Mouse (Mus musculus): ENCODE results near the gene Slc43a1. TPM values are rescaled to one million over a fixed set of nuclear protein-coding genes. Genes with fewer than 3 reads are reported as not detected.
"Not testable (repeated sequence)": the region's sequence is repeated elsewhere in the genome, so short reads cannot be mapped to it uniquely, and the experiment has no call there.

Slc43a1 gene
- polyA plus RNA-seq, 1 experiment from 2014 or later: 14.3 TPM

DNA sequence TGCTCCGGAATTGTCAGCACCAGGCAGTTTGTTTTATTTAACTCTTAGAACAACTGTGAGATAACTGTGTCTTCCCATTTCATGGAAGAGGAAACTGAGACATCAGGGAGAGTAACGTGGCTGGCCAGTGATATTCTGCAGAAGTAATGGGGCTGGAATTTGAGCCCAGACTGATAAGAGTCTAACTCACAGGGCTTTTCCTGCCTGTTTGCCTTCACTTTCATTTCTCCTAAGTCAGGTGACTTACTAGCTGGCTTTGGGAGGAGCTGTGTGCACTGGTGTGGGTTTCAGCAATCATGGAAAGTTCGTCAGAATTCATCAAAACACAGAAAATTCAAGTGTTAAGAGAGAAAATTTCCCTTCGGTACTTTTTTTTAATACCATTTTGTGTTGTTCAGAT, 38.3 kb upstream of the Slc43a1 start:
- 86% methylated on average over 4 of the region's 4 CpGs for WGBS
- H3K9me3 ChIP-seq (ENCODE audit: control insufficient read depth, low read length): no peaks in the 10 kb centered on the region

DNA sequence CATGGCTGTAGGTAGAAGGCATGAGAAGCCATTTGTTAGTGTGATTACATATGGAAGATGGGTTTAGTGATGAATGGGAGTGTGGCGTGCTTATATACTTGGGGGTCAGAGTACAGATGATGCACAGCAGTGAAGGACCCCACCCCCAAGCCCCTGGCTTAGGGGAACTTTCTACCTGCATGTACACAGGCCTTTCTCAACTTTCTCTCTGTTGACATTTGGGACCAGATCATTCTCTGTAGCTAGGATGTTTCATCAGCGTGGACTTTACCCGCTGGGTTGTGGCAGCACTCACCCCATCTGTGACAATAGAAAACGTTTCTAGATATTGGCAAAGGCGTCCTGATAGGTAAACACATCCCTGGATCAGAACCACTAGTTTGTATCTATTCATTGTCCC, 37.4 kb upstream of the Slc43a1 start:
- not testable (repeated sequence) for H3K27ac ChIP-seq (replicated peaks; ENCODE audit: low read depth, low read length); H3K27me3 ChIP-seq (replicated peaks; ENCODE audit: control insufficient read depth, insufficient read depth, low read length); H3K36me3 ChIP-seq (ENCODE audit: control insufficient read depth, insufficient read depth, low read length); H3K4me3 ChIP-seq (ENCODE audit: low read depth, low read length); DNase-seq (ENCODE audit: low spot score); H3K9me3 ChIP-seq (ENCODE audit: control insufficient read depth, low read length); H3K9ac ChIP-seq (ENCODE audit: low read depth, low read length); H3K4me2 ChIP-seq (ENCODE audit: low read depth, low read length); ATAC-seq (ENCODE audit: low read depth); H3K4me1 ChIP-seq (ENCODE audit: control insufficient read depth, insufficient read depth, low read length)
- WGBS: 87% methylated on average over 4 of the region's 5 CpGs

More for the DNA sequence above, 38.3 kb upstream of the Slc43a1 start:
- Histone ChIP-seq H3K4me3 (ENCODE audit: low read depth, low read length) (no peak overlapping the region), H3K27ac (replicated peaks; ENCODE audit: low read depth, low read length) (no peak overlapping the region), H3K27me3 (replicated peaks; ENCODE audit: control insufficient read depth, insufficient read depth, low read length) (no peaks in the 10 kb centered on the region), H3K4me2 (ENCODE audit: low read depth, low read length) (no peak overlapping the region), H3K9ac (ENCODE audit: low read depth, low read length) (no peak overlapping the region), H3K4me1 (ENCODE audit: control insufficient read depth, insufficient read depth, low read length) (no peaks in the 10 kb centered on the region), H3K36me3 (ENCODE audit: control insufficient read depth, insufficient read depth, low read length) (no peaks in the 10 kb centered on the region)
- DNase-seq (ENCODE audit: low spot score) (no peak), ATAC-seq (ENCODE audit: low read depth) (no peak)

DNA sequence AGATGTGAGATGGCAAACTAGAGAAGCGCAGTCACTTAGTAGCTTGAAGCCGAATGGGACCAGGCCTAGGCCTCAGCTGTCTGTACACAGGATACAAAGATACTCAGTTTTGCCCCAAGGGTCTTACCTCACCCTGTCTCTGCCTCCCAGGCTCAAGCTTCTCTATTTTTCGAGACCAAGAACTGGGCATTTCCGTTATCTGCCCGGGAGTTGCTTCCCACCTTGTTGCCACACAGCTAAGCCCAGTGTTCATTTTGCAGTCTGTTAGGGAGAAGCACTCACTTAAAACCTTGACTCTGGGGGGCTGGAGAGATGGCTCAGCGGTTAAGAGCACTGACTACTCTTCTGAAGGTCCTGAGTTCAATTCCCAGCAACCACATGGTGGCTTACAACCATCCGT, 34.7 kb upstream of the Slc43a1 start:
- no peaks in the 10 kb centered on the region for H3K36me3 ChIP-seq (ENCODE audit: control insufficient read depth, insufficient read depth, low read length)
- H3K27ac ChIP-seq (replicated peaks; ENCODE audit: low read depth, low read length): no peak overlapping the region
- 83% methylated on average over 7 of the region's 7 CpGs for WGBS
- no peak for ATAC-seq (ENCODE audit: low read depth)
- no peaks in the 10 kb centered on the region for H3K27me3 ChIP-seq (replicated peaks; ENCODE audit: control insufficient read depth, insufficient read depth, low read length)
- no peaks in the 10 kb centered on the region for H3K4me1 ChIP-seq (ENCODE audit: control insufficient read depth, insufficient read depth, low read length)
- no peak overlapping the region for H3K4me2 ChIP-seq (ENCODE audit: low read depth, low read length)
- H3K9me3 ChIP-seq (ENCODE audit: control insufficient read depth, low read length): no peaks in the 10 kb centered on the region
- DNase-seq (ENCODE audit: low spot score): no peak
- H3K9ac ChIP-seq (ENCODE audit: low read depth, low read length): no peak overlapping the region
- no peak overlapping the region for H3K4me3 ChIP-seq (ENCODE audit: low read depth, low read length)

DNA sequence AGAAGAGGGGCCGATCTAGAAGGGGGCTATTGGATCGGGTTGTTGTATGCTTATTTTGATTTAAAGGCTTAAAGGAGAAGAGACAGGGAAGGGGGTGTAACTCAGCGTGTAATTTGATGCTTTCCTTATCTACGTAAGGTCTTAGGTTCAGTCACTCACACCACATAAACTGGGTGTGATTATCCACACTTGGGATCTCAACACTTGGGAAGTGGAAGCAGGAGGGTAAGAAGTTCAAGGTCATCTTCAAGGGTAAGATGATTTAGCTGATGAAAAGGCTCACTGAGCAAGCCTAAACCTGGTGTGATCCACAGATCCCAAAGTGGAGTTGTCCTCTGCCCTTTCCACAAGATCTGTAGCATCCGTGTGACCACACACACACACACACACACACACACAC, 32.1 kb upstream of the Slc43a1 start:
- ATAC-seq (ENCODE audit: low read depth): no peak
- Histone ChIP-seq H3K27me3 (replicated peaks; ENCODE audit: control insufficient read depth, insufficient read depth, low read length) (no peaks in the 10 kb centered on the region), H3K9me3 (ENCODE audit: control insufficient read depth, low read length) (no peaks in the 10 kb centered on the region), H3K27ac (replicated peaks; ENCODE audit: low read depth, low read length) (no peak overlapping the region), H3K36me3 (ENCODE audit: control insufficient read depth, insufficient read depth, low read length) (no peaks in the 10 kb centered on the region), H3K4me1 (ENCODE audit: control insufficient read depth, insufficient read depth, low read length) (peaks cover 5% of the 10 kb centered on the region; the same call in 1 of the 2 replicates), H3K9ac (ENCODE audit: low read depth, low read length) (no peak overlapping the region), H3K4me2 (ENCODE audit: low read depth, low read length) (no peak overlapping the region), H3K4me3 (ENCODE audit: low read depth, low read length) (no peak overlapping the region)
- DNase-seq (ENCODE audit: low spot score): no peak
- WGBS: 71% methylated on average over 5 of the region's 5 CpGs

DNA sequence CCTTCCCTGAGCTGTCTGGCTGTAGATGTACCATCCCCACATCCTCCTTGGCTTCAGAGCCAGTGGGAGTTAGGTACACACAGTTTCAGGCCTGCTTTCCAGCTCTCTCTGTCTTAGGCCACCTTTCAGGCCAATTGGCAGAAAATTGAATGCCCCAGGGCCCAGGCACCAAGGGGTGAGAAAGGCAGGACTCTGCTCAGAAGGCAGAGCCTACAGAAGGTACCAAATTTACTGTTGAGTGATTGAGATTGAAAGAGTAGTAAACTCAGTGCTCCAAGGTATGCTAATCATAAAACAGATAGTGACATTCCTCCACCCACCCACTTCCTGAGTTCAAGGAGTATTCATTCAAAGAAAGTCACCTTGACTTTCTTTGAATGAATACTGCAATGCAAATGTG, 29.3 kb upstream of the Slc43a1 start:
- no peak overlapping the region for H3K27ac ChIP-seq (replicated peaks; ENCODE audit: low read depth, low read length)
- no peak for DNase-seq (ENCODE audit: low spot score)
- no peaks in the 10 kb centered on the region for H3K27me3 ChIP-seq (replicated peaks; ENCODE audit: control insufficient read depth, insufficient read depth, low read length)
- H3K9me3 ChIP-seq (ENCODE audit: control insufficient read depth, low read length): no peaks in the 10 kb centered on the region
- no peak for ATAC-seq (ENCODE audit: low read depth)
- no peak overlapping the region for H3K4me2 ChIP-seq (ENCODE audit: low read depth, low read length)
- H3K4me3 ChIP-seq (ENCODE audit: low read depth, low read length): no peak overlapping the region
- no peaks in the 10 kb centered on the region for H3K36me3 ChIP-seq (ENCODE audit: control insufficient read depth, insufficient read depth, low read length)
- no peak overlapping the region for H3K9ac ChIP-seq (ENCODE audit: low read depth, low read length)
- peaks cover 5% of the 10 kb centered on the region; the same call in 1 of the 2 replicates for H3K4me1 ChIP-seq (ENCODE audit: control insufficient read depth, insufficient read depth, low read length)

DNA sequence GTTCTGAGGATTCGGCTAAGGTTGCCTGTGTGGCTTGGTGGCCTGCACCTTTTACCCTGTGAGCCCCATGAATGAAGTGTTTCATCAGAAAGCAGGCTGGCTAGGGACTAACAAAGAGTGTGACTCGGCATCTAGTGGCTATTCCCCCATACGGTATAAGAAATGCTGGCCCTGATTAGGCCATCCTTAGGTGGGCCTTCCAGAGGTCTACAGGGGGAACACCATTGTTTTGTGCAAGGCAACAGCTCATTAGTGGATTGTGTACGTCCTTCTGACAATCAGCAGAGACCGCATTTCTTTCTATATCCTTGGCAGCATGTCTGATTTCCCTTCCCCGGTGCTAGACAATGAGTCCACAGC, 28.1 kb upstream of the Slc43a1 start:
- peak; percentile 17; the same call in 1 of the 2 replicates for ATAC-seq (ENCODE audit: low read depth)
- Histone ChIP-seq H3K9ac (ENCODE audit: low read depth, low read length) (no peak overlapping the region), H3K4me2 (ENCODE audit: low read depth, low read length) (peak overlapping the region; percentile 56), H3K36me3 (ENCODE audit: control insufficient read depth, insufficient read depth, low read length) (no peaks in the 10 kb centered on the region), H3K27me3 (replicated peaks; ENCODE audit: control insufficient read depth, insufficient read depth, low read length) (no peaks in the 10 kb centered on the region), H3K27ac (replicated peaks; ENCODE audit: low read depth, low read length) (no peak overlapping the region), H3K9me3 (ENCODE audit: control insufficient read depth, low read length) (no peaks in the 10 kb centered on the region), H3K4me3 (ENCODE audit: low read depth, low read length) (peak overlapping the region; percentile 31; the same call in 1 of the 2 replicates), H3K4me1 (ENCODE audit: control insufficient read depth, insufficient read depth, low read length) (peaks cover 5% of the 10 kb centered on the region; the same call in 1 of the 2 replicates)
- 70% methylated on average over 6 of the region's 6 CpGs for WGBS
- no peak for DNase-seq (ENCODE audit: low spot score)

DNA sequence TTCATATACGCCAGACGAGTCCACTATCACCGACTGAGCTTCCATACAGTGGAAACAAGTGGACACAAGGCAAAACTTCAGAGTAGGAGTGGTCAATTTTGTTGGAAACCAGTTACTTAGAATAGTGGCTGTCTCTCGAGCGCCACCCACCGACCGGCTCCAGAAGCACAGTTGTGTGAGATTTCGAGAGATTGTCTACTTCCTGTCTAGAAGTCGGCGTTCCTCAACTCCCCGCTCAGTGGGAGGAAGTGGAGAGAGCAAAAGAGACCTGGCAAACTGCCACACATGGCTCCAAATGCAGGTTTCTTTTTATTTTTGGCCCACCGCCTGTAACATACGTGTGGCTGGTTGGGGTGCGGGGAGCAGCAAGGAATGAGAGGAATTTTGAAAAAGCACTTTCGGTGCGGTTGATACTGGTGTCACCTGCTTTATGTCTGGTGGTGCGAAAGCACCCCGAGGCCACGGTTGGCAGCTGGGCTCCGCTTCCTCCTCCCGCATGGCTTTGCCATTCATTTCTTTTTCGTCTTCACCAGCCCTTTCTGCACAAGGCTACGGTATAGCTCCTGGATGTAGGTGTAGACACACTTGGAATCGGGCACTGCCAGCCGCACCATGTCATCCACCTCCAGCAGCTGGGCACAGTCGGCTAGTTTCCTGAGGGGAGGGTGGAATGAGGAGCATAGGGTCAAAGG, 27.6 kb upstream of the Slc43a1 start:
- Histone ChIP-seq H3K27ac (replicated peaks; ENCODE audit: low read depth, low read length) (peak overlapping the region; percentile 28; the same call in 1 of the 2 replicates), H3K36me3 (ENCODE audit: control insufficient read depth, insufficient read depth, low read length) (no peaks in the 10 kb centered on the region), H3K4me3 (ENCODE audit: low read depth, low read length) (peak overlapping the region; percentile 31), H3K4me1 (ENCODE audit: control insufficient read depth, insufficient read depth, low read length) (peaks cover 5% of the 10 kb centered on the region; the same call in 1 of the 2 replicates), H3K9me3 (ENCODE audit: control insufficient read depth, low read length) (no peaks in the 10 kb centered on the region), H3K27me3 (replicated peaks; ENCODE audit: control insufficient read depth, insufficient read depth, low read length) (no peaks in the 10 kb centered on the region), H3K9ac (ENCODE audit: low read depth, low read length) (peak overlapping the region; percentile 48), H3K4me2 (ENCODE audit: low read depth, low read length) (peak overlapping the region; percentile 56)
- ATAC-seq (ENCODE audit: low read depth) (peak; percentile 87), DNase-seq (ENCODE audit: low spot score) (peak; percentile 92)
- 29% methylated on average over 26 of the region's 26 CpGs for WGBS

DNA sequence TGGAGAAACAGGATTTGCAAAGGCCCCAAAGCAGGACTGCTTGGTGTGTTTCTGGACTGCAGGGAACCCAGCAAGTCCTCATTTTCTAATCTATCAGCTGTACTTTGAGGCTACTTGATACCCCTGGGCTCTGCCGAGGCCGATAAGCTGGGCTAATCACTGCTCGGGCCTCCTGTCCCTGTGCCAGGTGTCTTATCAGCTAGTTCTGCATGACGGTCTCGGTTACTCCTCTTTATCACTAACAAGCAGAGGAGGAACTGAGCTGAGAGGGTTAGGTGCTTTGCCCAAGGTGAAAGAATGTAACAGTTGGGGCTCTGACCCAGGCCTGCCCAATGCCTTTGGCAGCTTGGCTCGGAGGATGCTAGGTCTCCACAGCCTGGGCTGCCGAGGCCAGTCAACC, 26.8 kb upstream of the Slc43a1 start:
- Histone ChIP-seq H3K27me3 (replicated peaks; ENCODE audit: control insufficient read depth, insufficient read depth, low read length) (no peaks in the 10 kb centered on the region), H3K4me2 (ENCODE audit: low read depth, low read length) (no peak overlapping the region), H3K36me3 (ENCODE audit: control insufficient read depth, insufficient read depth, low read length) (no peaks in the 10 kb centered on the region), H3K4me1 (ENCODE audit: control insufficient read depth, insufficient read depth, low read length) (peaks cover 5% of the 10 kb centered on the region; the same call in 1 of the 2 replicates), H3K9ac (ENCODE audit: low read depth, low read length) (no peak overlapping the region), H3K27ac (replicated peaks; ENCODE audit: low read depth, low read length) (no peak overlapping the region), H3K4me3 (ENCODE audit: low read depth, low read length) (no peak overlapping the region), H3K9me3 (ENCODE audit: control insufficient read depth, low read length) (no peaks in the 10 kb centered on the region)
- ATAC-seq (ENCODE audit: low read depth): no peak
- 77% methylated on average over 7 of the region's 7 CpGs for WGBS
- DNase-seq (ENCODE audit: low spot score): no peak

DNA sequence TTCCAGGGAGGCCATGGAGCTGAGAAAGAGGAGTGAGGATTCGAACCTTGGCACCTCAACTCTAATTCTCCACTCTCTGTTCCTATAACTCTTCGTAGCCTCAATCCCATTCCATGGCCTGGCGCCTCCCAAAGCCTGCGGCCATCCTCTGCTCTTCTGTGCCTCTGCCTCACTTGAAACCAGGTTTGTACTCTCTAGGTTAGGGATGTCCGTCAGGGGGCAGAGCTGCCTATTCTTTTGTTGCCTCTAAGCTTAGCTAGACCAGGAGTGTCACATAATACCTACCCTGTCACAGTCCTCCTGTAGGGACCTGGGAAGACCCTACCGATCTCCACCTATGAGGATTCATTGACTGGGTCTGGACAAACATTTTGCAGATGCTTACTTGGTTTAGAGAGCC, 26.0 kb upstream of the Slc43a1 start:
- no peak overlapping the region for H3K9ac ChIP-seq (ENCODE audit: low read depth, low read length)
- DNase-seq (ENCODE audit: low spot score) (no peak), ATAC-seq (ENCODE audit: low read depth) (no peak)
- H3K9me3 ChIP-seq (ENCODE audit: control insufficient read depth, low read length): no peaks in the 10 kb centered on the region
- no peak overlapping the region for H3K4me3 ChIP-seq (ENCODE audit: low read depth, low read length)
- WGBS: 83% methylated on average over 6 of the region's 6 CpGs
- peaks cover 5% of the 10 kb centered on the region; the same call in 1 of the 2 replicates for H3K4me1 ChIP-seq (ENCODE audit: control insufficient read depth, insufficient read depth, low read length)
- H3K4me2 ChIP-seq (ENCODE audit: low read depth, low read length): no peak overlapping the region
- no peak overlapping the region for H3K27ac ChIP-seq (replicated peaks; ENCODE audit: low read depth, low read length)
- H3K27me3 ChIP-seq (replicated peaks; ENCODE audit: control insufficient read depth, insufficient read depth, low read length): no peaks in the 10 kb centered on the region
- no peaks in the 10 kb centered on the region for H3K36me3 ChIP-seq (ENCODE audit: control insufficient read depth, insufficient read depth, low read length)

All from embryonic facial prominence, embryonic 14.5 days (tissue).